Mouse (Mus musculus): Measurements from ENCODE around the gene Ptprq. TPM values are rescaled to one million over a fixed set of nuclear protein-coding genes. Genes with fewer than 3 reads are reported as not detected.

The Ptprq gene
- polyA plus RNA-seq (2017; shearing (Covaris generic)): not detected

GRCm38 (mm10) chr10:107719806-107720205 is at the start of gene Ptprq:
Gene Ptprq, minus strand, starts transcription at chr10:107720051.

DNA sequence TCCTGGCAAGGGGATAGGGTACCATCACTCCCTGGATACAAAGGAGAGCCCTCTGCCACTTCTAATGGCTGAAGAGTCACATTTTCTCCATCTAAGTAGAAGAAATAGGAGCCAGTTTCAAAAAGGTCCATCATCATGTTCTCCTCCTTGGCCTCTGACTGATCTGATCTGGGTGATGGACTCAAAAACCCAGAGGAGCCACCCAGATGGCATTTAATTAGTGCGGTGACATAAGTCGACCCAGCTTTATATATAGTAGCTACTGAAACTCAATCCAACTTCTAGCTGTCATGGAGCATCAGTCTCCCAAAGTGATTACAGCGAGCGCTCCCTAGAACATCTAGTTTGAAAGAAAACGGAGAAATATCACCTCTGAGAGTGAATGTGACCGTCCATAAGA is 225.3 kb downstream of the Ptprq start, which contains the start of gene Myf6:
TSS of gene Myf6 (minus strand) at position 170 of the 400 bp plus-strand sequence.

GRCm38 (mm10) chr10:107485870-107486269 is 234.0 kb downstream of the Ptprq start, which contains the start of gene Myf5:
Gene Myf5, minus strand, starts transcription at chr10:107486134.

Other genes starting within 250 kb of the Ptprq start
- gene Myf5, start 233.9 kb downstream of the Ptprq start, polyA plus RNA-seq (2017; shearing (Covaris generic)): not detected
- gene Myf6, start 225.3 kb downstream of the Ptprq start, polyA plus RNA-seq (2017; shearing (Covaris generic)): not detected
- not detected for gene Otogl, start 192.1 kb upstream of the Ptprq start, polyA plus RNA-seq (2017; shearing (Covaris generic))